Mouse (Mus musculus) spleen, adult 10 weeks (tissue): ENCODE data around the gene Lrrc15. TPM values are rescaled to one million over a fixed set of nuclear protein-coding genes. Genes with fewer than 3 reads are reported as not detected.

Experiments used
- polyA plus RNA-seq: library from polyadenylated mRNA; stranded (reverse); fragments of 350-450 nt; fragmentation: Illumina TruSeq; extraction: RNeasy Lipid Tissue Mini Kit (QIAGEN cat#74804); gene quantifications from one replicate; pipeline ENCODE4 v1.2.3, GENCODE M21; 2015; ENCODE audit warnings: low replicate concordance; ENCODE audit not compliant: insufficient read depth

The Lrrc15 gene
- 0.07 TPM for polyA plus RNA-seq

DNA sequence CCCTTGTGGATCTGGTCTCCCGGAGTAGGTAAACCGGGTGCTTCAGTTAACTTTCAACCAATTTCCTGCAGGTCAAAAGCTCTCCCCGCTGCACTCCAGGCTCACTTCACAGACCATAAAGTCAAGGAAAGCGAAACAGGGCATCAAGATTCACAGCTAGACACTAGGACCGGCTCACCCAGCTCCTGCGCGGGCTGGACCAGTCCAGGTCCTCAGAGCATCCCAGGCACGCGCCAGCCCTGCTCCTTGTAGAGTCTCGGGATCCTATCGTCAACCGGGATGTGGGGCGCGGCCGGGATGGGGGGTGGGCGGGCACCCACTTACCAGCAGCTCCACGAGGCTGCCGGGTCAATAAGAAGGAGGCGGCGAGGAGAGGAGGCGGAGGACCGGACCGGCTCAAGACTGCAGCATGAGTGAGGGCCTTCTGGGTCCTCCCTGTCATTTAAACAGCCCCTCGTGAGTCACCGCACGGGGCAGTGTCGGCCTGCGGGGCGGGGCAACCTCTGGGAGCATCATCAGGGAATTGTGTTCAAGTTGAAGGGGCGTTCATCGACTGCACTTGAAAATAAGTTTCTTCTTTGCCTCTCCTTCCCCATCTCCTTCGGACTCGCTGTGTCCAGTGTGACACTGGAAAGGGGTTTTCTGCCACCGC, at the start of gene Lrrc15:
TSS of gene Lrrc15 (minus strand) at position 413 of the 652 bp plus-strand sequence.

DNA sequence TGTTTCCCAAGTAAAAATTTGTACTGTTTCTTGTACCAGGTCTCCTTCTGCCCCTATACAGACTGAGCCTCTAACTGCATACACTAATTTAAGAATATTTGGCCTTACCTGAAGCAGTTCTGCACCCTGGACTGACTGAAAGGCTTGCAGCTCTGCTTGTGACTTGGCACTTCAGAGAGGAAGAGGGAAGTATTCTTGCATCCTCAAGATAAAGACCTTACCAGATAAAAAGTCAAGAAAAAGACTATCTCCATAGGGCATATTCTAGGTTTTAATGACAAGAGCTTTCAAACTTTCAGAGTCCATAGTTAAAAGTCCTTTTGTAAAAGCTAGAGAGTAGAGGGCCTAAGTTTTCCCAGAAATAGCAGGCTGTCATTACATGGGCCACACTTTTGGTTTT, 27.6 kb upstream of the Lrrc15 start, which contains the start of gene Gp5:
TSS of gene Gp5 (minus strand) at position 133 of the 400 bp plus-strand sequence.

DNA sequence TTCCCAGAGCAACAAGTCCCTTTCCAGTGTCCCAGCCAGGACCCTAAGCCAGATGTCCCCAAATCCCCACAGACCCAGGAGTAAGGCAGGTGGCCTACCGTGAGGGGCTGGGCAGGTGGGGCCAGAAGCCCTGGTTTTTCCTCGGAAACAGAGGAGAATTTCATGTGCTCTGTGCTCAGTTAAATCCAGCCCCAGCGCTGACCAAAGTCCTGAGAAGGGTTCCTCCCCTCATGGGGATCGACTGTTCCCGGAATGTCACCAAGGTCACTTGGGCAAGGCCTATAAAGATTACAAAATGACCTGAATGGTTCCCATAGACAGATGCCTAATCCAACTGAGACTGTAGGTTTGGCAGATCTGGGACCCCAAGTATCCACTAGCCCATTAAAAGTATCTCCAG, 15.7 kb downstream of the Lrrc15 start, which contains the start of gene Cpn2:
TSS of gene Cpn2 (minus strand) at position 141 of the 400 bp plus-strand sequence.

Other genes with a start within 250 kb of the Lrrc15 start
- gene Hes1, start 218.9 kb downstream of the Lrrc15 start, polyA plus RNA-seq, result 32.4 TPM
- not detected for gene Cpn2, start 15.8 kb downstream of the Lrrc15 start, polyA plus RNA-seq
- 2.5 TPM for gene Gp5, start 27.5 kb upstream of the Lrrc15 start, polyA plus RNA-seq
- 60.7 TPM for gene Atp13a3, start 122.7 kb upstream of the Lrrc15 start, polyA plus RNA-seq